Mouse (Mus musculus): ENCODE data around the gene Nppa.

The Nppa gene

DNA sequence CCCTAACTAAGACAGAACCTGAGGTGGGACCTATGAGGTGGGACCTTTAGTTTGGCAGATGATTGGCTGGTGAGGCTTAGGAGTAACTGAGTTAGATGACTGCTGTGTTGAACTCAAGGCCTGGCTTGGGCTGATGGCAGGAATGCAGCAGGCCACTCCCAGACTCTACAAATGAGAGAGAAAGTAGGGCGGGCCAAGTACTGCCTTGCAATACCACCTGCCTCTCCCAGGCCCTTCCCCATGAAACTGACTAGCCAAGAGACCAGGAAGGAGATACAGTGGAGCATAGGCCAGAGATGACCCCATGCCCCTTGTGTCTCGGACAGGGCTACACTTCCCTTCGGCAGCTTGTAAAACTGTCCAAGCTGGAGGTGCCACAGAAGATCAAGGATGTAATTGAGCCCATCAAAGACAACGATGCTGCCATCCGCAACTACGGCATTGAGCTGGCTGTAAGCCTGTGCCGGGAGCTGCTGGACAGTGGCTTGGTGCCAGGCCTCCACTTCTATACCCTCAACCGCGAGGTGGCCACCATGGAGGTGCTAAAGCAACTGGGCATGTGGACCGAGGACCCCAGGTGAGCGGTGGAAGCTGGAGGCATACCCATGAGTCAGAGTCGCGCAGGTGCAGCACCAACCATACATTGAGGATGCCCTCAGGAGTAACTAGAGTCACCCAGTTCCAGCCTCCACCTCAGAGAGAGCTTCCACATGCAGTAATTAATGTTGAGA, 50.7 kb downstream of the Nppa start:
- no peak for DNase-seq (ENCODE audit: low read depth, low spot score)

Data from embryo, embryonic 11.5 days (tissue).